Mouse (Mus musculus) embryonic facial prominence, embryonic 10.5 days (tissue): Measurements from ENCODE around the gene Gstm4. TPM values are rescaled to one million over a fixed set of nuclear protein-coding genes. Genes with fewer than 3 reads are reported as not detected.
"Not testable (repeated sequence)": the region's sequence is repeated elsewhere in the genome, so short reads cannot be mapped to it uniquely, and the experiment has no call there.

Source experiments
- DNase-seq: peaks from one replicate; pipeline ENCODE4 v3.0.0-alpha.2; 2017; ENCODE audit warnings: low spot score
- H3K27ac ChIP-seq: fragments of 300-500 bp; sonication (generic); replicated peaks from 2 replicates; pipeline ENCODE4 v1.5.1; 2016; ENCODE audit warnings: mild to moderate bottlenecking
- H3K27me3 ChIP-seq: fragments of 300-500 bp; sonication (generic); replicated peaks from 2 replicates; pipeline ENCODE4 v1.6.1; 2016; ENCODE audit warnings: low read depth, mild to moderate bottlenecking; ENCODE audit not compliant: poor library complexity, severe bottlenecking
- H3K36me3 ChIP-seq: fragments of 300-500 bp; sonication (generic); replicated peaks from 2 replicates; pipeline ENCODE4 v1.6.1; 2016; ENCODE audit warnings: mild to moderate bottlenecking, moderate library complexity
- H3K4me1 ChIP-seq: fragments of 300-500 bp; sonication (generic); 2 replicates; pipeline ENCODE4 v1.6.1; 2016
- H3K4me3 ChIP-seq: fragments of 300-500 bp; sonication (generic); 2 replicates; pipeline ENCODE4 v1.5.1; 2016; ENCODE audit warnings: mild to moderate bottlenecking, moderate library complexity
- H3K9me3 ChIP-seq: fragments of 300-500 bp; sonication (generic); 2 replicates; pipeline ENCODE4 v1.6.1; 2016; ENCODE audit warnings: mild to moderate bottlenecking
- WGBS: fragments of 180-500 bp; shearing (Covaris S2); methylation state at CpG from one replicate; pipeline ENCODE4 v1.1.7; 2016; 5-methylcytosine and 5-hydroxymethylcytosine counted together
- polyA plus RNA-seq: library from polyadenylated mRNA; unstranded; fragments of >200 nt; fragmentation: Nextera tagmentation; extraction: Ambion mirVana; gene quantifications from 2 replicates; pipeline ENCODE4 v1.2.1, GENCODE M21; 2016

The Gstm4 gene
- polyA plus RNA-seq, 1 experiment from 2014 or later: 13.2 TPM

DNA sequence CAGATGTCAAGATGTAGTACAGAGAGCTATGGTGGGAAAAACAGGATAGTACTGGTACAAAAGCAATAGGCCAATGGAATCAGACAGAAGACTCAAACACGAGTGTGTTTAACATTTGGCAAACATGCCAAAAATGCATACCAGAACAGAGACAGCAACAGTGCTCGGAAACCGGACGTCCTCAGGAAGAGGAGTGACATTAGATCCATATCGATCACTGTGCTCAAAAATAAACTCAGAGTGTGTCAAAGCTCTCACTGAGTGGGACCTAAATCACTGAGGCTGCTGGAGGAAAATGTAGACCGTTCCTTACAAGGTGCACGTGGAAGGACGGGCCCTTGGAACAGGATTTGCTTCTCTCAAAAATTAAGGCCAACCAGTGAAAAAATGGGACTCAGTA lies 42.7 kb downstream of the Gstm4 start:
- no peak for DNase-seq
- H3K4me1 ChIP-seq: 0 out of 2 replicates have a peak, but pooled peaks cover 2% of the 10 kb centered on the region
- no peak overlapping the region for H3K4me3 ChIP-seq
- 85% methylated on average over 8 of the region's 8 CpGs for WGBS
- H3K9me3 ChIP-seq: no peaks in the 10 kb centered on the region
- no peaks in the 10 kb centered on the region for H3K36me3 ChIP-seq
- H3K27ac ChIP-seq: no peak overlapping the region
- H3K27me3 ChIP-seq: no peaks in the 10 kb centered on the region

DNA sequence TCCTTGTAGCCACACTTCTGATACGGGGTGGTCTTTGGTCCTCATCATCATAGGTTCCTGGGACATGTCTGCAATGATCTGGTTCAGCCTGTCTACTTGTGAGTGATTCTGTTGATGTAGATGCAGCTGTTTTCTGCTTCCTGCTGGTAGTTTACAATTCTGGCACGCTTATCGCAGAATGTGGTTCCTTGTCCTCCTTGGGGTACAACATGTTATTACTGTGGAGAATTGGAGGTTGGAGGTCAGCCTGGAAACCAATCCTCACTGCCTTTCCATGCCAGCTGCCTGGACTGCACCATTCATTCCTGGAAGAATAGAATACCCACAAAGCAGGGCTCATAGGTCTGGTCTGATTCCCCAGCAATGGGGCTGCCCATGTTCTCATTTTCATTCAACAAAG lies 45.2 kb downstream of the Gstm4 start:
- WGBS: 89% methylated on average over 3 of the region's 3 CpGs
- no peaks in the 10 kb centered on the region for H3K36me3 ChIP-seq
- DNase-seq: no peak

DNA sequence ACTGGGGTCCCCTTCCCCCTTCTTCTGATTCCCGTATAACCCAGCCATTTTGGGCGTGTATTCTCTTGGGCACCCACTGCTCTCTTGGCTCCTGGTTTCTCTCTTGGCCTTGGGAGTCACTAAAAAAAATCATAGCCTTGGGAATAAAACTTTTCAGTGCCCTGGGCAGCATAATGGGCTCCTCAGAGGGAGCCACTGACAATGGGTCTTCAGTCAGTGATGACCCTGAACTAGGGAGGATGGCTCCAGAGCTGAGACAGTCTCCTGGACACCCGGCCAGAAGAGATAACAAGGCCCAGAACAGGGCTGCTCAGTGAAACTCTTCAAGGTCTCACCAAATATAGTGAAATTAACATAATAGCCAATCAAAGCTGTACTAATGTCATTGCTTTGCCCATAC lies 46.1 kb downstream of the Gstm4 start:
- H3K4me3 ChIP-seq: no peak overlapping the region
- no peaks in the 10 kb centered on the region for H3K27me3 ChIP-seq
- WGBS: 83% methylated on average over 3 of the region's 3 CpGs

More for the DNA sequence above, 45.2 kb downstream of the Gstm4 start:
- H3K9me3 ChIP-seq: no peaks in the 10 kb centered on the region
- H3K4me3 ChIP-seq: no peak overlapping the region
- 0 out of 2 replicates have a peak, but pooled peaks cover 2% of the 10 kb centered on the region for H3K4me1 ChIP-seq
- H3K27ac ChIP-seq: no peak overlapping the region
- no peaks in the 10 kb centered on the region for H3K27me3 ChIP-seq

DNA sequence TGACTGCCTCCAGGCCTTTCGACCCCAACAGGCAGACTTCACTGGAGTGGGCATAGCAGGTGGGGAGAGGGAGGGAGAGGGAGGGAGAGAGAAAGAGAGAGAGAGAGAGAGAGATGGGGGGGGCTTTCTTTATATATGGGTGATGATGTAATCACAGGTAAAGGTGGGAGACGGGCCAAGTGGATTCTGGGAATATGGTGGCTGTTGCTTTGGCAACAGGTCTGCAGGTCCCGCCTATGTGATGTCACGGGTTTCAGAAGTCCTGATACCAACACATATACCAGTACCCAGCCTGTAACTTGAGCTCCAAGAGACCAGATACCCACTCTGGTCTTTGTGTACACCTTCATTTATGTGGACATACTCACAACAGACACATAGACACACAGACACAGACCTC lies 48.1 kb downstream of the Gstm4 start:
- 0 out of 2 replicates have a peak, but pooled peaks cover 3% of the 10 kb centered on the region for H3K9me3 ChIP-seq
- 0 out of 2 replicates have a peak, but pooled peaks cover 2% of the 10 kb centered on the region for H3K4me1 ChIP-seq
- no peaks in the 10 kb centered on the region for H3K36me3 ChIP-seq
- 76% methylated on average over 4 of the region's 4 CpGs for WGBS
- H3K27ac ChIP-seq: no peak overlapping the region
- H3K27me3 ChIP-seq: no peaks in the 10 kb centered on the region
- no peak overlapping the region for H3K4me3 ChIP-seq
- no peak for DNase-seq

More for the DNA sequence above, 46.1 kb downstream of the Gstm4 start:
- Histone ChIP-seq H3K9me3 (0 out of 2 replicates have a peak, but pooled peaks cover 3% of the 10 kb centered on the region), H3K36me3 (no peaks in the 10 kb centered on the region), H3K27ac (no peak overlapping the region), H3K4me1 (0 out of 2 replicates have a peak, but pooled peaks cover 2% of the 10 kb centered on the region)
- no peak for DNase-seq

DNA sequence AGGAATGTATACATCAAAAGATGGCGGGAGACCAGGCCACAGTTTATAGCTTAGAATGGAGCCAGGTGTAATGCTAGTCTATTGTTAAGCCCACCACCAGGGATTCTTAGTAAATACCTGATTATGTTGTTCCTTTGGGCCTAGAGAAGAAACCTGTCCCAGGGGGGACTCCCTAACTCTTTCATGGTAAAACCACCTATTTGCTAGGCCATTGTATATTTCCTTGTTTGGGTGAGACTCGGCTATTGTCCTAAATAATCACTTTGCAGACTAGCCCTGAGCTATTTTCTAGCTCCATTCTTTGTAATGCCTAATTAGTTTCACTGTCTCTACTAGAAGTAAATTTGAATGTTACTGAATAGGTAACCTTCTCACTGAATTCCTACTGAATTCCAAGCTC lies 48.7 kb downstream of the Gstm4 start:
- H3K27me3 ChIP-seq, DNase-seq, H3K4me1 ChIP-seq, H3K9me3 ChIP-seq, H3K4me3 ChIP-seq, H3K36me3 ChIP-seq, H3K27ac ChIP-seq: not testable (repeated sequence)
- 63% methylated on average over 2 of the region's 2 CpGs for WGBS

Other genes starting within 250 kb of the Gstm4 start
- gene Eps8l3, start 167.7 kb downstream of the Gstm4 start, polyA plus RNA-seq: not detected in 2 replicates
- 208 and 219 TPM in 2 replicates for gene Gstm5, start 149.1 kb downstream of the Gstm4 start, polyA plus RNA-seq
- 18.5 and 22.8 TPM in 2 replicates for gene Gstm7, start 113.1 kb downstream of the Gstm4 start, polyA plus RNA-seq
- gene Gstm6, start 101.1 kb downstream of the Gstm4 start, polyA plus RNA-seq: 8.6 and 8.9 TPM in 2 replicates
- gene Gstm3, start 75.6 kb downstream of the Gstm4 start, polyA plus RNA-seq: not detected in 2 replicates
- 21.0 and 21.8 TPM in 2 replicates for gene Gstm2, start 58.4 kb downstream of the Gstm4 start, polyA plus RNA-seq
- gene Gstm1, start 26.9 kb downstream of the Gstm4 start, polyA plus RNA-seq: 32.4 and 35.2 TPM in 2 replicates
- gene Ampd2, start 41.8 kb upstream of the Gstm4 start, polyA plus RNA-seq: 69.4 and 70.6 TPM in 2 replicates
- gene Gnat2, start 47.9 kb upstream of the Gstm4 start, polyA plus RNA-seq: 0.90 and 1.3 TPM in 2 replicates
- 194 and 195 TPM in 2 replicates for gene Gnai3, start 101.3 kb upstream of the Gstm4 start, polyA plus RNA-seq
- 0.30 and 0.36 TPM in 2 replicates for gene Gpr61, start 110.0 kb upstream of the Gstm4 start, polyA plus RNA-seq
- 4.0 and 4.3 TPM in 2 replicates for gene Amigo1, start 141.4 kb upstream of the Gstm4 start, polyA plus RNA-seq
- 3.1 and 3.4 TPM in 2 replicates for gene Cyb561d1, start 156.3 kb upstream of the Gstm4 start, polyA plus RNA-seq
- gene Atxn7l2, start 166.0 kb upstream of the Gstm4 start, polyA plus RNA-seq: 23.9 and 25.8 TPM in 2 replicates
- gene Sypl2, start 181.8 kb upstream of the Gstm4 start, polyA plus RNA-seq: 0.55 and 0.95 TPM in 2 replicates
- gene Psma5, start 212.0 kb upstream of the Gstm4 start, polyA plus RNA-seq: 361 and 368 TPM in 2 replicates
- 12.9 and 15.5 TPM in 2 replicates for gene Sort1, start 239.2 kb upstream of the Gstm4 start, polyA plus RNA-seq